Mouse (Mus musculus): ENCODE data around the gene Hsd17b1.

Hsd17b1 gene

GRCm38 (mm10) chr11:101060126-101060525 is 18.1 kb upstream of the Hsd17b1 start:
- DNase-seq (ENCODE audit: low spot score in 2 of 2) = no peak

DNA sequence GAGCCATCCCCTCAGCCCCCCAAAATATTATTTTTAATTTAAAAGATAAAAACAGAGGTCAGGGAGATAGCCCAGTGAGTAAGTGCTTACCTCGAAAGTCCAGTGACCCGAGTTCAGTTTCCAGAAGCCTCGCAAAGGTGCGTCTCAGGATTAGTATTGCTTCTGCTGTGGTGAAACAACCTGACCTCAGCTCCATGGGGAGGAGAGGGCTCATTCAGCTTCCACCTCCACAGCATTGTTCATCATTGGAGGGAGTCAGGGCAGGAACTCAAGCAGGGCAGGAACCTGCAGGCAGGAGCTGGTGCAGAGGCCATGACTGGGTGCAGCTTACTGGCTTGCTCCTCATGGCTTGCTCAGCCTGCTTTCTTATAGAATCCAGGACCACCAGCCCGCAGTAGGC is 17.2 kb upstream of the Hsd17b1 start:
- DNase-seq (ENCODE audit: low spot score in 2 of 2) = no peak

- DNase-seq (ENCODE audit: low spot score in 2 of 2) = no peak
These were observed 15.9 kb upstream of the Hsd17b1 start for GRCm38 (mm10) chr11:101062165-101062884.

- no peak for DNase-seq (ENCODE audit: low spot score in 2 of 2)
These were observed 15.1 kb upstream of the Hsd17b1 start for GRCm38 (mm10) chr11:101062971-101063675.

- peak; percentile 75 to 82 for DNase-seq (ENCODE audit: low spot score in 2 of 2)
These were observed 14.4 kb upstream of the Hsd17b1 start for GRCm38 (mm10) chr11:101063676-101064327.

DNA sequence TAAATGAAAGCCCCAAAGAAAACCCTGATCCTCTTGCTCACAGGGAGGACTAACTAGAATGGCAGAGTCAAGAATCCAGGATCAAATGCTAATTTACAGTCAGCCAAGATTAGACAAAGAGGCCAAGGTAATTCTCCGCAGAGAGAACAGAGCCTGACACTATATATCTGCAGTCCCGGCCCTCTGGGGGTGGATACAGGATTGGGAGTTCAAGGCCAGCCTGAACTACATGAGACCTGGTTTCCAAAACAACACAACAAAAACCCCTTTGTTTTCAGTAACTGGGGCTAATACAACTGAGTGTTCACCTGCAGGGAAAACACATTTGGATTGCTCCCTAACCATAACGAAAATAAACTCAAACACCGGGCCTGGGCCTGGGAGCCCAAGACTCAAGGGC is 13.7 kb upstream of the Hsd17b1 start:
- no peak for DNase-seq (ENCODE audit: low spot score in 2 of 2)

GRCm38 (mm10) chr11:101065002-101065401 is 13.2 kb upstream of the Hsd17b1 start:
- no peak for DNase-seq (ENCODE audit: low spot score in 2 of 2)

DNA sequence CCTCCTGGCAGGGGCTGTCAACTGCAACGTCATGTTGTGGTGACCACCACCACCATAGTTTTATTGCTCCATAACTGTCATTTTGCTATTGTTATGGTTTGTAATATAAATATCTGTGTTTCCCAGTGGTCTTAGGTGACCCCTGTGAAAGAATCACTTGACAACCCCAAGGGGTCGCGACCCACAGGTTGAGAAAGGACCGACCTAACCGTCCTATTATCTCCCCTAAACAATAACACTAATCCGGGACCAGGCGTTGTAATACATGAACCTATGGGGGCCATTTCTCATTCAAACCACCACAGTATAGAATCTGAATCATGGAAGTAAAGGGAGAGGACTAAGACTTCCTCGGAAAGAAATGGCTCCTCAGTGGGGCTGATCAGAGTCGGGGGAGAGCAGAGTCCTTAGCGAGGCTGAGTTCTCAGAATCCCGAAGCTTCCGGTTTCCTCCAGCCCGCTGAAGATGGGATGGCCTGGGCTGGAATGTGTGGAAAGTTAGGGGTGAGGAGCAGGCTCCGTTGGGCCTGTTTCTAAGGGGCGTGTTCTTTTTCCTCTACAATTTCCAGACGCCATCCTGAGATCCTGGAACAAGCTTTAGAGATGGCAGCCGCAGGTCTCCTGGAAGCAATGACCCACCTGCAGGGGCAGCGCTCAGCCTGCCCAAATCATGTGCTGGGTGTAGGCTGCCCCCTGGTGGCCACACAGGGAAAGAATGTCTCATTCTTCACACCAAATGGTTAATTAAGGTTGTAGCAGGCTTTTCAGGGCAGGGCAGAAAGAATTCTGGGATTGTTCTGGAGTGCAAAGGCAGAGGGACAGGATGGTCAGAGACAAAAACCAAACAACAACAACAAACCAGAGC is 11.4 kb upstream of the Hsd17b1 start:
- peak; percentile 72 to 84 for DNase-seq (ENCODE audit: low spot score in 2 of 2)

DNA sequence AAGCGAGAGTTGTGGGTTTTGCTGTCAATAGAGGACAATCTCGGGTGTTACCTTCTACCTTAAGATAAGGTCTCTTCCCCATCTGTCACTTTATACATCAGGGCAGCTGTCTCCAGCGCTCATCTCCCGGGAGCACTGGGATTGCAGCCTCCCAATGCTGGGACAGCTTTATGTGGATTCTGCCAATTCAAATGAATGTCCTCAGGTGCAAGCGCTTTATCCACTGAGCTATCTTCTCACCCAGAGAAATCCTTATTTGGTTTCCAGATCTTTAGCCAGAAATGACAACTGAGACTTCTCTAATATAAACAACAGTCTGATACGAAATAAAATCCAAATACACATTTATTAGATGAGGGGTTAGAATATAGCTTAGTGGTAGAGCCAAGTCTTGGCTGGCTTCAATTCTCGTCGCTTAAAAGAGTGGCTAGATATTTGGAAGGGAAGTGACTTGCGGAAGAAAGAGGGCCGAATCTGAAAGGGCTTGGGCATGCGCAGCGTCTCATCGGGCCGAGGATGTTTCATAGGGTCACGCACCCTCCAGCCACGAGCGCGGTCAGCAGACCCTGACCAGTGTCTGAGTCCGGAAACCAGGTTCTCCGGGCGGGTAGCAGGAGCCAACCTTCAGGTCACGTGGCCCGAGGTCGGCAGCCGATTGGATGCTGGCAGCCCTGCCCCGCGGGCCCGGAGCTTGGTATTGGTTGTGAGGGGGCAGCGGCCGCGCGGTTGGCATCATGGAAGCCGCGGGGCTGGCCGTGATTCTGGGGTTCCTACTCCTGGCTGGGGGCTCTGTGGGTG is 8.6 kb upstream of the Hsd17b1 start, which contains the start of gene Naglu:
TSS of gene Naglu (plus strand) at position 622 of the 798 bp plus-strand sequence.
- DNase-seq (ENCODE audit: low spot score in 2 of 2) = peak; percentile 86 to 93

DNA sequence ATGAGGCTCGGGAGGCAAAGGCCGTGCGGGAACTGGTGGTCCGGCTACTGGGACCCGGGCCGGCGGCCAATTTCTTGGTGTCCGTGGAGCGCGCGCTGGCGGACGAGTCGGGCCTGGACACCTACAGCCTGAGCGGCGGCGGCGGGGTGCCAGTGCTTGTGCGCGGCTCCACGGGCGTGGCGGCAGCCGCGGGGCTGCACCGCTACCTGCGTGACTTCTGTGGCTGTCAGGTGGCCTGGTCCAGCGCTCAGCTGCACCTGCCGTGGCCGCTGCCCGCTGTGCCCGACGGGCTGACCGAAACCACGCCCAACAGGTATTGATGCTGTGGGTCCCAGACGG is 8.1 kb upstream of the Hsd17b1 start:
- DNase-seq (ENCODE audit: low spot score in 2 of 2) = no peak

GRCm38 (mm10) chr11:101070987-101071386 is 7.2 kb upstream of the Hsd17b1 start:
- DNase-seq (ENCODE audit: low spot score in 2 of 2) = no peak

DNA sequence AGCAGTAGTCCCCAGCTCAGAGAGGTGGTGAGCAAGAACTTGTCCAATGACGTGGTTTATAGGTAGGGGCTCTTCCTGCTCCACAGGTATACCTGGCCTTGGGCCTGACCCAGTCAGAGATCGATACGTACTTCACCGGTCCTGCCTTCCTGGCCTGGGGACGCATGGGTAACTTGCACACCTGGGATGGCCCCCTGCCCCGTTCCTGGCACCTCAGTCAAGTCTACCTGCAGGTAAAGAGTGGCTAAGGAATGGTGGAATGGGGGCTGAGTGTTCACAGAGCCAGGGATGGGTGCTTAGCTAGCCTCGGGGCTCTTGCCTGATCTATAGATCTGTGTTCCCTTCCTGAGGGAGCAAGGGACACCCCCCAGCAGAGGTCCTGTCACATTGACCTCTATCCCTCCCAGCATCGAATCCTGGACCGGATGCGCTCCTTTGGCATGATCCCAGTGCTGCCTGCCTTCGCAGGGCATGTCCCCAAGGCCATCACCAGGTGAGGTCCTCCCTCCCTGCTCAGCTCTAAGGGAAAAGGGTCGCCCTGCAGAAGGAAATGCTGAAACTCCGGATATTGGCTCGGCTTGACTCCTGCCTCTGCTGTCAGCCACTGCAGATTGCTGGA is 6.3 kb upstream of the Hsd17b1 start:
- no peak for DNase-seq (ENCODE audit: low spot score in 2 of 2)

DNA sequence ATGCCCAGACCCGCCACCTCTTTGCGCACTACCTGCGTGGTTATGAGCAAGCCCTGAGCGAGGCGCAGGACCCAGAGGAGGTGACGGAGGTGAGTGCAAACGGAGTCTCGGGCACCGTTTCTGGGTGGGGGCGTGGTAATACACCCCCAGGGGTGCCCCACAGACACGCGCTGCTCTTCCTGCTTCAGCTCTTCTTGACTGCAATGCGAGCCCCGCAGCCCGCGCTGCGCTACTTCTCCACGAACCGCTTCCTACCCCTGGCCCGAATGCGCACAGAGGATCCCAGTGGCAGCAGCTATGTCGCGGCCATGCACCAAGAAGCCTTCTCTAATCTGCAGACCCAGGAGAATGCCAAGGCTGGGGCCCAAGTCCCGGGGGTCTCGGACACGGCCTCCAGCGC is 1.5 kb downstream of the Hsd17b1 start:
- no peak for DNase-seq (ENCODE audit: low spot score in 2 of 2)

DNA sequence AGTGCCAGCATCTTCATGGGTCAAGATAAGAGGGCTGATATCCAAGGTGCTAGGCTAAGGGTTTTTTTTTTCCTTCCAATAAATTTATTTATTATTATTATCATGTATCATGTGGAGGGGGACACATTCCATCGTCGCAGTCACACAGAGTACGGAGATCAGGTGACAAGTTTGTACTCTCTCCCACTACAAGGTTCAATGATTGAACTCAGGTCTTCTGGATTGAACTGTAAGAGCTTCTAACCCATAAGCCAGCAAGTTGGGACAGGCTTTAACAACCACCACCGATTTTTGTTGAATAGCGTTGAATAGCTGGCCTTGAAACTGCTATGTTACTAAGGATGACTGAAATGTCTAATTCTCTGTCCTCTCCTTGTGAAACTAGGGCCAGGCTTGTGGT is 2.2 kb downstream of the Hsd17b1 start:
- DNase-seq (ENCODE audit: low spot score in 2 of 2) = no peak

GRCm38 (mm10) chr11:101081659-101082058 is 3.4 kb downstream of the Hsd17b1 start:
- DNase-seq (ENCODE audit: low spot score in 2 of 2) = no peak

GRCm38 (mm10) chr11:101082208-101083082 is 4.2 kb downstream of the Hsd17b1 start, which contains the start of gene Coasy:
TSS of gene Coasy (plus strand) at chr11:101082565.
- DNase-seq (ENCODE audit: low spot score in 2 of 2) = peak; percentile 53 to 66

DNA sequence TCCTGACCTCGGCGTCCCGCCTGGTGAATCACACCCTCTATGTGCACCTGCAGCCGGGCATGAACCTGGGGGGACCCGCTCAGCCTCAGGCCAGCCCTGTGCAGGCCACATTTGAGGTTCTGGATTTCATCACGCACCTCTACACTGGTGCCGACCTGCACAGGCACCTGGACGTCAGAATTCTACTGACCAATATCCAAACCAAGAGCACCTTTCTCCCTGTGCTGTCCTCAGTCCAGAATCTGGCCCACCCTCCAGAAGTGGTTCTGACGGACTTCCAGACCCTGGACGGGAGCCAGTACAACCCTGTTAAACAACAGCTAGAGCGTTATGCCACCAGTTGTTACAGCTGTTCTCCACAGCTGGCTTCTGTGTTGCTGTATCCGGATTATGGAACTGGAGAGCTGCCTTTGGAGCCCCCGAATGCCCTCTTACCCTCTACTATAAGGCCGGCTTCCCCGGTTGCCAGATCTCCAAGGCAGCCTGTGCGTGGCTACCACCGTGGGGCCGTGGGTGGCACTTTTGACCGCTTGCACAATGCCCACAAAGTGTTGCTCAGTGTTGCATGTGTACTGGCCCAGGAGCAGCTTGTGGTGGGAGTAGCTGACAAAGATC is 5.0 kb downstream of the Hsd17b1 start:
- DNase-seq (ENCODE audit: low spot score in 2 of 2) = no peak

GRCm38 (mm10) chr11:101084246-101084645 is 6.0 kb downstream of the Hsd17b1 start:
- DNase-seq (ENCODE audit: low spot score in 2 of 2) = no peak

GRCm38 (mm10) chr11:101084811-101085210 is 6.6 kb downstream of the Hsd17b1 start:
- DNase-seq (ENCODE audit: low spot score in 2 of 2) = no peak
